Mouse (Mus musculus) stomach, postnatal 0 days (tissue): Measurements from ENCODE around the gene Lrp3. TPM values are rescaled to one million over a fixed set of nuclear protein-coding genes. Genes with fewer than 3 reads are reported as not detected.

Experiments used
- ATAC-seq: fragments of 200-750 bp; cut with Nextera tagmentation; 2 replicates; pipeline ENCODE4 v1.8.0; 2017; ENCODE audit not compliant: low FRiP score, low TSS enrichment
- DNase-seq: peaks from one replicate; pipeline ENCODE4 v3.0.0-alpha.2; 2016; ENCODE audit warnings: low spot score
- H3K27ac ChIP-seq: fragments of 300-500 bp; sonication (generic); replicated peaks from 2 replicates; pipeline ENCODE4 v1.5.1; 2014; ENCODE audit warnings: mild to moderate bottlenecking, control low read depth
- H3K27me3 ChIP-seq: fragments of 300-500 bp; sonication (generic); 2 replicates; pipeline ENCODE4 v1.6.1; 2014; ENCODE audit warnings: low read length; ENCODE audit not compliant: control insufficient read depth, insufficient read depth
- H3K36me3 ChIP-seq: fragments of 300-500 bp; sonication (generic); 2 replicates; pipeline ENCODE4 v1.6.1; 2014; ENCODE audit warnings: low read length, mixed read lengths; ENCODE audit not compliant: control insufficient read depth, insufficient read depth
- H3K4me1 ChIP-seq: fragments of 300-500 bp; sonication (generic); replicated peaks from 2 replicates; pipeline ENCODE4 v1.6.1; 2014; ENCODE audit warnings: antibody characterized with exemption; ENCODE audit not compliant: control insufficient read depth, insufficient read depth
- H3K4me2 ChIP-seq: fragments of 300-500 bp; sonication (generic); replicated peaks from 2 replicates; pipeline ENCODE4 v1.6.1; 2014; ENCODE audit warnings: low read depth, mild to moderate bottlenecking, control low read depth, moderate library complexity
- H3K4me3 ChIP-seq: fragments of 300-500 bp; sonication (generic); 2 replicates; pipeline ENCODE4 v1.5.1; 2014; ENCODE audit warnings: low read depth, low read length, control low read depth
- H3K9ac ChIP-seq: fragments of 300-500 bp; sonication (generic); 2 replicates; pipeline ENCODE4 v1.6.1; 2014; ENCODE audit warnings: mild to moderate bottlenecking, low read length, control low read depth, mixed read lengths
- H3K9me3 ChIP-seq: fragments of 300-500 bp; sonication (generic); 2 replicates; pipeline ENCODE4 v1.6.1; 2016; ENCODE audit warnings: low read length; ENCODE audit not compliant: control insufficient read depth
- CTCF ChIP-seq: IDR thresholded peaks from 2 replicates; pipeline ENCODE4 v1.5.1; 2016; ENCODE audit warnings: antibody characterized with exemption, low read depth, mild to moderate bottlenecking, moderate library complexity
- EP300 ChIP-seq: optimal IDR thresholded peaks from 2 replicates; pipeline ENCODE3; 2016; ENCODE audit warnings: antibody characterized with exemption
- WGBS: fragments of 180-500 bp; shearing (Covaris S2); extraction: QIAGEN DNeasy Blood & Tissue Kit; methylation state at CpG from one replicate; pipeline ENCODE4 v1.1.7; 2014; 5-methylcytosine and 5-hydroxymethylcytosine counted together
- polyA plus RNA-seq: library from polyadenylated mRNA; unstranded; fragments of >200 nt; fragmentation: Nextera tagmentation; extraction: Ambion mirVana; gene quantifications from 2 replicates; pipeline ENCODE4 v1.2.1, GENCODE M21; 2015

Lrp3 gene
- polyA plus RNA-seq, 1 experiment from 2014 or later = 1.6 TPM

DNA sequence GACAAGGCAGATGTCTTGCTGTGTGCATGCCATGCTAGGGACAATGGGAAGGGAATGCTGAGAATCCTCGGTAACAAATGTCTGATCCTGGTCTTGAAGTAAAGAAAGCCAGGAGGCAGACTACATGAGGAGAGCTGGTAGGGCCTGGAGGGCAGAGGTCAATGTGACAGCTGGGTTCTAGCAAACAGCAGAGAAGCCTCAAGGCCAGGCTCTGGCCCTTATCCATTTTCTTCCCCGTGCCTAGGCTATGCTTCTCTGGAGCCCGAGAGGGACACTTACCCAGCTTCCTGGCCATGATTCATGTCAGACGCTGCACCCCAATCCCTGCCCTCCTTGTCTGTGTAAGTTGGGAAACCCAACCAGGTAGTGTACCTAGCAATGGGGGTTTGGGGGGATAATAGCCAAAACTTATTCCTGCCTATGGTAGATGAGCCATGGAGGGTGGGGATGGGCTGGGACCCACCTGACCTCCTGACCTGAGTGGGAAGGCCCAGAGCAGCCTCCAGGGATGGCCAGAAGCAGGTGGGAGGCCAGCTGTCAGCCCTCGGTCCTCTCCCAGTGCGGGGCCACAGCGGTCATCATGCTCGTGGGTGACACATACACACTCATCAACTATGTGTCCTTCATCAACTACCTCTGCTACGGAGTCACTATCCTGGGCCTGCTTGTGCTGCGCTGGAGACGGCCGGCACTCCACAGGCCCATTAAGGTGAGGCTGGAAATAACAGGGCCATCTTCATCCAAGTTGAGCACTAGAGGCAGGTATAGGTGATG lies 16.1 kb downstream of the Lrp3 start:
- Histone ChIP-seq H3K4me3 (no peak overlapping the region), H3K27me3 (no peaks in the 10 kb centered on the region), H3K36me3 (no peaks in the 10 kb centered on the region), H3K4me1 (no peaks in the 10 kb centered on the region), H3K9ac (no peak overlapping the region), H3K4me2 (no peak overlapping the region), H3K9me3 (no peaks in the 10 kb centered on the region), H3K27ac (no peak overlapping the region)
- TF ChIP-seq CTCF (no peak), EP300 (no peak)
- WGBS = 86% methylated on average over 12 of the region's 12 CpGs
- DNase-seq (no peak), ATAC-seq (no peak)

DNA sequence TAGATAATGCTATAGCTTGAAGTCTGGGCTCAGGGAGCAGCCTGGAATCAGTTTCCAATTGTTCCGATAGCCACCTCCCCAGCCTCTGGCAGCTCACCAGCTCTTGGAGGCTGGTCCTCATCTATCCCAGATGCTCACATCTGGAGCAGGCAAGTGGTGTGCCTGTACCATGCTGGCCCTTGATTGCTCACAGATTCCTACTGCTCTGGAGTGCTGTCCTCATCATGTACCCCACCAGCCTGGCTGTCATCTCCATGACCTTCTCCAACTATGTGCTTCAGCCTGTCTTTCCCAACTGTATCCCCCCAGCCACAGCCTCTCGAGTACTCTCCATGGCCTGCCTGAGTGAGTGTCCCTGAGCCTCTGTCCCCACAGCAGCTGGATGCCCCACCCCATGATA lies 18.3 kb downstream of the Lrp3 start:
- H3K9ac ChIP-seq = no peak overlapping the region
- no peak overlapping the region for H3K4me3 ChIP-seq
- no peaks in the 10 kb centered on the region for H3K4me1 ChIP-seq
- no peak overlapping the region for H3K27ac ChIP-seq
- H3K4me2 ChIP-seq = no peak overlapping the region
- H3K36me3 ChIP-seq = no peaks in the 10 kb centered on the region
- no peaks in the 10 kb centered on the region for H3K9me3 ChIP-seq
- H3K27me3 ChIP-seq = no peaks in the 10 kb centered on the region
- WGBS = 50% methylated on average over 2 of the region's 2 CpGs
- no peak for TF ChIP-seq CTCF
- TF ChIP-seq EP300 = no peak
- DNase-seq (no peak), ATAC-seq (no peak)

DNA sequence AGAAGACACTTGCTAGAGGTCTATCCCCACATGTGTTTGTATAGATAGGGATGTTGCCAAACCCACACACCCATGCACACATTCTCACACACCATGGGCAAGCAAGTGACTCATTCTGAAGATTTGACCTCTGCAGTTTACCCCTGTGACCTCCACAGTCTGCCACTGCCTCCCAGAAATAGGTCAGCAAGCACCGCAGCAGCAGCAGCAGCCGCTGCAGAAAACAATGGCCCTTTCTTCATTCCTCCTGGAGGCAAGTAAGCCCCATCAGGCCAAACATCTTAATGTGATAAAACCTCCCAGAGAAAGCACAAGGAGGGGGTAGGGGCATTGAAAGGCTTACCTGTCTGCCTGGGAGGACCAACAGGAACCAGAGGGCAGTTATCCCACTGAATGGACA lies 24.0 kb downstream of the Lrp3 start:
- no peak overlapping the region for H3K4me2 ChIP-seq
- 32% methylated on average over 2 of the region's 2 CpGs for WGBS
- no peak overlapping the region for H3K9ac ChIP-seq
- no peaks in the 10 kb centered on the region for H3K27me3 ChIP-seq
- H3K9me3 ChIP-seq = no peaks in the 10 kb centered on the region
- H3K27ac ChIP-seq = no peak overlapping the region
- ATAC-seq (no peak), DNase-seq (no peak)
- no peak for TF ChIP-seq EP300
- TF ChIP-seq CTCF = no peak
- H3K4me1 ChIP-seq = no peaks in the 10 kb centered on the region; the same call in 1 of the 2 replicates
- no peak overlapping the region for H3K4me3 ChIP-seq
- H3K36me3 ChIP-seq = no peaks in the 10 kb centered on the region

DNA sequence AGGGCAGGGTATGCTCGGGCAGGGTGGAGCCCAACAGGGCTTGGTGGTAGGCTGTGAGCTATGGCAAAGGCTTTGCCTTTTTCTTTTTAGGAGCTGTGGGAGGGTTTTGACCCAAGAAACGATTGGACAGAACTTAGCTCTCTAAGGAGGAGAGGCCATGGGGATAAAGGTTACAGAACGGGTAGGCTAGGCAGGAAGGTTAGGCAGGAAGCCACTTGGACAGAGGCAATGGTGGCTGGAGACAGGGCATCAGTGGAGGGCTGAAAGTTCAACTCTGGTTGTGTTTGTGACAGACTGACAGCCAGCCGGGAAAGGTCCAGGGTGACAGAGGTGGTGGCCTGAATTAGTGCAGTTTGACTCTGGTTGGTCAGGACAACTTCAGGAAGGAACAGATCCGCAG lies 25.6 kb downstream of the Lrp3 start:
- Histone ChIP-seq H3K4me2 (no peak overlapping the region), H3K4me3 (no peak overlapping the region), H3K4me1 (no peaks in the 10 kb centered on the region; the same call in none of the 2 replicates), H3K27me3 (peaks cover 6% of the 10 kb centered on the region; the same call in 1 of the 2 replicates), H3K36me3 (no peaks in the 10 kb centered on the region), H3K9me3 (no peaks in the 10 kb centered on the region), H3K27ac (no peak overlapping the region), H3K9ac (no peak overlapping the region)
- ATAC-seq (no peak), DNase-seq (no peak)
- no peak for TF ChIP-seq EP300
- TF ChIP-seq CTCF = no peak
- WGBS = 58% methylated on average over 5 of the region's 5 CpGs

DNA sequence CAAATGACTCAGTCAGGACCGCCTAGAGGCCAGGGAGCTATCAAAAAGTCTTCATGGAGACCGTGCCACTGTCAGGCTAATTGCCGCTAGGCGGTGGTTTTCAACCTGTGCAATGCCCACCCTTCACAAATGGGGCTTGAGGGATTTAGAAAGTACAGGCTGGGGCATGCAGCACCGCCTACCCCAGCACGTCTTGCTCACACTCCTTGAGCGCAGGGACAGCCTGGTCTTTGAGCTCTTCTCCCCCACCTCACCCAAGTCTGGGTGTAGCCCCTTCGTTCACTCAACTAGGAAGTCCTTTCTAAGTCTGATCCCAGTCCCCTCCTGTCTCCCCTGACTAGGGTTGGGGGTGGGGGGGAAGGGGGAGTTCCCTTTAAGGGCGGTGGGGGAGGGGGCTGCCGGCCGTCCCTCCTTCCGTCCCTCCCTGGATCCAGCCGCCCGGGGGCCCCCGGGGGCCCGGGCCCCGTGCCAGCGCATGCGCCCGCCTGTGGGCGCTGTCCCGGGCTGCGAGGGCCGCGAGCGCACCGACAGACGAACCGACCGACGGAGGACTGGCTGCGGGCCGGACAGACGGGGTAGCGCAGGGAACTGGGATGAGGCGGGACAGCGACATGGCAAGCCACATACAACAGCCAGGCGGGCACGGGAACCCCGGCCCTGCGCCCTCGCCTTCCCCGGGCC lies 29.3 kb downstream of the Lrp3 start, which contains the start of gene Slc7a10:
Gene Slc7a10 (plus strand): TSS at position 497 of the 681 bp plus-strand sequence.
- ATAC-seq = 0 out of 2 replicates have a peak, but pooled peaks have one; percentile 17
- H3K27me3 ChIP-seq = peaks cover 6% of the 10 kb centered on the region; the same call in 1 of the 2 replicates

More for the DNA sequence above, 29.3 kb downstream of the Lrp3 start, which contains the start of gene Slc7a10:
- peak within 1 kb of the TSS; percentile 68 for H3K4me2 ChIP-seq
- no peaks in the 10 kb centered on the region for H3K36me3 ChIP-seq
- H3K4me1 ChIP-seq = no peaks in the 10 kb centered on the region; the same call in none of the 2 replicates
- DNase-seq = no peak
- H3K9ac ChIP-seq = peak within 1 kb of the TSS; percentile 48
- H3K4me3 ChIP-seq = peak within 1 kb of the TSS; percentile 38
- peak; percentile 3; the same call in 1 of the 2 replicates for TF ChIP-seq CTCF
- no peak for TF ChIP-seq EP300
- WGBS = 1% methylated on average over 42 of the region's 43 CpGs
- no peaks in the 10 kb centered on the region for H3K9me3 ChIP-seq
- no peak within 1 kb of the TSS for H3K27ac ChIP-seq
